Mouse (Mus musculus): Measurements from ENCODE around the gene Ank2.
"Not testable (repeated sequence)": the region's sequence is repeated elsewhere in the genome, so short reads cannot be mapped to it uniquely, and the experiment has no call there.

The Ank2 gene

DNA sequence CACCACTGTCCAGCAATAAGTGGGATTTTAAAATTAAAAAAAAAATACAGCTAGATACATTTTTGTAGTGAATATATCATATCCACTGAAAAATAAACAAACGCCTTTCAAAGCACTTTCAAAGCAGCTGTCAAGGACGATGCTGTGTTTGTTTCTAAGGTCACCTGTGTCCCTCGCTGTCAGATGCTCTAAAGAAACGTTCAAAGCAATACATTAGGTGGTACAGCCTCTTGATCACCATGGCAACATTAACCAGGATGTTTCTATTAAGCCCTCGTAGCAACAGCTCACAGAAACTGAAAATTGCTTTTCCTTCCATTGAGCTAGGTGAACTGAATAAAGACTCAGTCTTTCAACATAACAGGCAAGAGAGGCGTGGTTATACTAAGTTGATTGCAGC, 17.5 kb downstream of the Ank2 start:
- no peak for DNase-seq (ENCODE audit: low spot score)

DNA sequence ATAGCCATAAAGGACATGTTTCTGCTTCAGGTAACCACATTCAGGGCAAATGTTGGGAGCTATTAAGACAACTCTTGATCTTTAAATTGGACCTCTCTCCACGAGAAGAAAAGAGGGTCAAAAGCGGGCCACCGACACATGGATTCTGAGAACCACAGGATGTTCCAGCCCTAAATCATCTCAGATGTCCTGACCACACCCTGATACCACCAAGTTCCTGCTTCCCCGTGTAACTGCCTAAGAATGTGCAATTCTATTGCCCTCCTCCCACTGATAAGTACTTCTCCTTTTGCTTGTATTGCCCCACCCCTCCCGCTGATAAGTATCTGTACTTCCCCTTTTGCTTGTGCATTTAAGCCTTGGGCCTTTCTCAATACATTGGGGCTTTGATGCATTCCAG, 18.8 kb downstream of the Ank2 start:
- DNase-seq (ENCODE audit: low spot score), result not testable (repeated sequence)

- DNase-seq (ENCODE audit: low spot score), result no peak
Measured at GRCm38 (mm10) chr3:127474115-127474514, 25.0 kb downstream of the Ank2 start.

DNA sequence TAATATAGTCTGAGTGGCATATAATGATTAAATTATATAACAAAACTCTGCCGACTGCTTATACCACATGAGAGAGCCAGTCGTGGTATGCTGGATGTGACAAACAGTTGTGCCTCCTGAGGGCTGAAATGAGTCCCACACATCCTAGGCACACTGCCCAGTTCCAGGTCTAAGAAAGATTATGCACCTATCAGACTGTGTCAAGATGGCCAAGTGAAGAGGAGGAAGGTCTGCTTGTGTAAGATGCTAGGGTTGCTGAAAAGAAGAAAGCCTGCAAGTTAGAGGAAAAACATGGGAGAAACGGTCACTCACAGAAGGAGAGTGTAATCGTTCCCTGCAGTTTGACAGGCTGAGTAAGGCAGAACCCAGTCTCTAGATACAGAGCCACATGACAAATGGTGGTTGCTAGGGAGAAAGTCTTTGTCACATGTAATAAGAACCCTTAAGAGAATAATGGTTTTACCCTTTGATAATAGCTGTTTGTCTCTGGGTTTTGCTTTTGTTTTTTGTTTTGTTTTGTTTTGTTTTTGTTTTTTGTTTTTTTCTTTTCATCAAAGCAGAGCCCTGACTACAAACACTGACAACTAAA, 29.9 kb downstream of the Ank2 start:
- no peak for DNase-seq (ENCODE audit: low spot score)

DNA sequence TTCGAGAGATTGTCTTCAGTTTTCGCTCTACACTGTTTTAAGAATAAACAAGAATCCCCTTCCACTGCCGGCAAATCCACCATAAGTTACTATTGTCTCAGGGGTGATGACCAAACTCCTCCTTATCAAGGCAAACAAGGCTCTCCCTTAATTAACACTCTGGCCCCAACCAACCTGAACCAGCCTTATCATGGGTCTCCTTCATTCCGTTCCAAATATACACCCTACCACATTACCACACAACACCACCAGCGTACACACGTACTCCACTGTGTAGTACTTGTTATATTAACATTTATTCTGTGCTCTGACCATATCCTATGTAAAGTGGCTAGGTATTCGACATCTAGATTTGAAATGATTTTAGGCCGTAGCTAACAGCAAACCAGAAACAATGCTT, 30.6 kb downstream of the Ank2 start:
- DNase-seq (ENCODE audit: low spot score), result no peak

GRCm38 (mm10) chr3:127463816-127464480, 35.2 kb downstream of the Ank2 start:
- DNase-seq (ENCODE audit: low spot score), result no peak

DNA sequence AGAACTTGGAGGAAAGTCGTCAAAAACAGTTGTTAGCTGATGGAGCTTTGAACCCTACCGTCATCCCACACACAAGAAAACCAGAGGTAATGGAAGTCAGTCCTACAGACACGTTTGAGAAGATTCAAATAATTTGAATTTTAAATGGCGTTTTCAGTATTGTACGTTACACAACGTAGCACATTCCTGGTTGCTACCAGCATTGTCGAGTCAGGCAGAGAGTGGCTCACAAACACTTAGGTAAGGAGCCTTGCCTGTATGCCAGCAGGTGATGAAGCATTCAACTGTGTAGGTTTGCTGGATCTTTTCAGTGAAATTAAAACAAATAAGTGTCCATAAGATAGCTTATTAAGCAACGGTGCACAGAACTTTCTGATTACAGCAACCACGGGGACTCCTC, 36.0 kb downstream of the Ank2 start:
- DNase-seq (ENCODE audit: low spot score), result no peak

DNA sequence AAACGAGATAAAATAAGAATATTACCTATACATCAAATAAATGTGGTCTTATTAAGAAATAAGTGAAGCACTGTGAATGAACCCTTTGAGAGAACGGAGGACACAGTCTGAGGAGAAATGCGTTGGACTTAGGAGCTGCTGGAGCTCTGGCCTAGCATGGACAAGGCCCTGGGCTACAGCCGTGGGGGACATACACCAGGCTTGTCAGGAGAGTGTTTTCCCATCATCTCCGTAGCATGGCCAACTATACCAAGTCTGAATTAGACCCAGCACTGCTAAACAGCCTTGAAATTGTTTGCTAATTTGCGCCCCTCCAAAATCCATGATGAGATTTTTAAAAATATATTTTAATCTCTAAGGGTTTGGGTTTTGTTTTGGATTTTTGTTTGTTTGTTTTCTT, 36.7 kb downstream of the Ank2 start:
- no peak for DNase-seq (ENCODE audit: low spot score)

DNA sequence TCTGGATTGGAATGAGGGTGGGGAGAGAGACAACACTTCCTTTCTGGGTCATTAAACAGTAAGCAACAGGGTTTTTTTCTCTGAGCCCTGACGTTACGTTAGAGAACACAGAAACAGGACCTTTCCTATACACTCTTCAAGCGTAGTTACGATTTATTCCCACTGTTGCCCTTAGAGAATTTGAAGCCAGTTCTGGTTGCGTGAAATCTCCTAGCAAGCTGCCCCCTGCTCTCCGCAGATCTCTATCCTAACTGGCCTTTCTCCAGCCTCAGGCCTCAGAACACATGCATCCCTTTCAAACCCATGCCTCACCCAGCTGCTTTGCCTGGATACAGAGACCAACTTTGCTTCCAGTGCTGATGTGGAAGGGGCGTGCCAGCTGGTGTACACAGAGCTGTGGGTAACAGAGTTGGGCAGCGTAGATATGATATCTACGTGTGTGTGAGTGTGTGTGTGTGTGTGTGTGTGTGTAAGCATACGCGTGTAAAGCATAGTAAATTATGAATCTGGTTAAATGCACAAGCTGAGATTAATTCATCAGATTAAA, 38.2 kb downstream of the Ank2 start:
- DNase-seq (ENCODE audit: low spot score), result no peak

- DNase-seq (ENCODE audit: low spot score), result no peak
Measured at GRCm38 (mm10) chr3:127459858-127460257, 39.3 kb downstream of the Ank2 start.

DNA sequence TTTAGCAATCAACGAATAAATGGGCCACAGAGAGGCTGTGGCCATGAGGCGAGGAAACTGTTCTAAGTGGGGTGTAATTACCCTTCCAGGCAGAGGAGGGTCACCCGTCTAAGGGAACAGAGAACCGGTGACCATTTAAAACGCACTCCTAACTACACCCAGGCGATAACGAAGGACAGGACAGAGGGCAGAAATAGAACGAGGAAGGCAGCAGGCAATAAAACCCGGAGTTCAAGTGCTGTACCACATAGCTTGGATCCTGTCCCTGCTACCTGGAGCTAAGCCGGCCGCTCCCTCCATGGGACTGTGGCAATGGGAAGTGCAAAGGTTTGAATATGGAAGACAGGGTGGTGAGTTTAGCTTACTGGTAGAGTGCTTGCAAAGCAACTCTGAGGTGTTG, 40.2 kb downstream of the Ank2 start:
- no peak for DNase-seq (ENCODE audit: low spot score)

- DNase-seq (ENCODE audit: low spot score), result no peak
Measured at GRCm38 (mm10) chr3:127458420-127458798, 40.7 kb downstream of the Ank2 start.

DNA sequence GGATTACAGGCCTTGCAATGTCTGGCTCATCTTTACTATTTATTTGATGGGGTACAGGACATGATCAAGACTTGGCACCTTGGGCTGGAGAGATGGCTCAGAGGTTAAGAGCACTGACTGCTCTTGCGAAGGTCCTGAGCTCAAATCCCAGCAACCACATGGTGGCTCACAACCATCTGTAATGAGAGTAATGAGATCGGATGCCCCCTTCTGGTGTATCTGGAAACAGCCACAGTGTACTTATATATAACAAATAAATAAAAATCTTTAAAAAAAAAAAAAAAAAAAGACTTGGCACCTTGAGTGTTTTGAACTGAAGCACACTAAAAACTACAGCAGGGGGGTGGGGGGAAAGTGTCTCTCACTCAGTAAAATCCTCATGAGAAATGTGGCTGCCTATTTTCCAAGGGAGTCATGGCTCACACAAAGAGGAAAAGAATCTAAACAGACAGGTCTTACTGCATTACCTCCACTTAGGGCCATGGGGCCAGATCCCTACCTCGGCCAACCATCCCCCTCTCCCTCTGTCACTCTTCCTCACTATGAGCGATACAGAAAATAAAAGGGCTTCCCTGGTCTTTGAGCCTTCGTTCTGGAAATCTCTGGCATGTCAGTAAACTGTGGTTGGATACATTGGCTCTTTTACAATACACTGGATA, 41.3 kb downstream of the Ank2 start:
- DNase-seq (ENCODE audit: low spot score), result no peak

- no peak for DNase-seq (ENCODE audit: low spot score)
Measured at GRCm38 (mm10) chr3:127453738-127454137, 45.4 kb downstream of the Ank2 start.

DNA sequence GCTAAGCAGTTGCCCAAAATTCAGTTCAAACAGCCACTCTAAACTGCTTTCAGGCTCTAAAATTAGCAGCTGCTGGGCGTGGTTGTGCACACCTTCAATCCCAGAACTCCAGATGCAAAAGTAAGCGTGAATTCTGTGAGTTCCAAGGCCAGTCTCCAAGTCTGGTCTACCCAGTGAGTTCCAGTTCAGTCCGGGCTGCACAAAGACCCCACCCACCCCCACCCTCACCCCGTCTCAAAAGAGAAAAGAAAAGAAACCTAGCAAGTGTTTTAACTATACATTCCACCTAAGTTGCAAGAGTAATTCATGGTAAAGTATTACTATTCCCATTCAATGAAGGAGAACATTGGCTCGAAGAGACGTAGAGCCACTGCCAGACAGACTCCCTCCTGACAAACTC, 45.9 kb downstream of the Ank2 start:
- DNase-seq (ENCODE audit: low spot score), result no peak

GRCm38 (mm10) chr3:127452233-127452632, 46.9 kb downstream of the Ank2 start:
- DNase-seq (ENCODE audit: low spot score), result no peak

DNA sequence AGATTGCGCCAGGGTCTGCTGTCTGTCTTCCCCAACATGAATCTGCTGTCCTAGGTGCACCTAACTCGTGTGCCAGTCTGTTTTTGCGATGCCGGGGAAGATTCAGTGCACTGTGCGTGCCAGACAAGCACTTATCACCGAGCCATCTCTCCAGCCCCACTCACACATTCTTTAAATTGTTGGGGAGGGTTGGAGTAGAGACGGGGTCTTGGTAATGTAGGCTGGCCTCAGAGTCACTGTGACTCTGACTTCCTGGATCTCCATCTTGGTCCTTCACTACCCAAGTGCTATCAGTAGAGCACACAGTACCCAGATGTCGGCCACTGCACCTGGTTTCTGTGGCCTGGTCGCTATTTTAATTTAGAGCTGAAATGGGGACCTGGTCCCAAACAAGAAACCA, 47.4 kb downstream of the Ank2 start:
- DNase-seq (ENCODE audit: low spot score), result no peak

DNA sequence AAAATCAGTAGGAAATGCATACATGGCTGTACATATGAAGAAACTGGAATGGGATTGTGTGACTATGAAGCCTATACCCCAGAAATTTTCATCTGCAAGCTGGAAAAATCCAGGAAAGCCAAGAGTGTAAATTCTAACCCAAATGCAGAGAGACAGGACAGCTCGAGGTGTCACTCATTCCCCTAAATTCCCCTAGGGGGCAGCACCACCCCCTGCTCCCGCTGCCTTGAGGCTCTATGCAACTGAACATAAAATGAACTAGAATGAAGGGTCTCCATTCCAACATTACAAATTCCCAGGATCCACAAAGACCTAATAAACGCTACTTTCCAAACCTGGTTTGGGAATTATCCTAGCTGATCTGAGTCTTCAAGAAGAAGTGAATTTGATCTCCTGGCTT, 48.1 kb downstream of the Ank2 start:
- DNase-seq (ENCODE audit: low spot score), result peak; percentile 10

GRCm38 (mm10) chr3:127446173-127446572, 53.0 kb downstream of the Ank2 start:
- DNase-seq (ENCODE audit: low spot score), result peak; percentile 39

DNA sequence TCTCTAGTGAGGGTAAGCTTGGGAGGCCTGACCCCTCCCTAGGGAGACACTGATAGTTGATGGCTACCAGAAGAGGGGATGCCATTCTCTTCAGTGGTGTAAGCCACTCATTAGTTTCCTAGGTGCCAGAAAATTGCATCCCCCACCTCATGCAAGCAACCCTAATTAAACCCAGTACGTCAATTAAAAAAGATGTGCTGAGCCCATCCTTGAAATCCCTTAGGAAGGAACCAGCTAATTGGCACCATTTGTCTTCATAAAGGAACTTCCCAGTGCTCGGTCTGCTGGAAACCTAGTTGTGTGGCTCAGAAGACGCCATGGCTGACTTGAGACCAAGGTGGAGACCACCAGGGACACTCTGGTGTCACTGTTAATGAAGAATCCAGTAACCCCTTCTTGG, 65.9 kb downstream of the Ank2 start:
- DNase-seq (ENCODE audit: low spot score), result no peak

GRCm38 (mm10) chr3:127429866-127430265, 69.3 kb downstream of the Ank2 start:
- DNase-seq (ENCODE audit: low spot score), result no peak

DNA sequence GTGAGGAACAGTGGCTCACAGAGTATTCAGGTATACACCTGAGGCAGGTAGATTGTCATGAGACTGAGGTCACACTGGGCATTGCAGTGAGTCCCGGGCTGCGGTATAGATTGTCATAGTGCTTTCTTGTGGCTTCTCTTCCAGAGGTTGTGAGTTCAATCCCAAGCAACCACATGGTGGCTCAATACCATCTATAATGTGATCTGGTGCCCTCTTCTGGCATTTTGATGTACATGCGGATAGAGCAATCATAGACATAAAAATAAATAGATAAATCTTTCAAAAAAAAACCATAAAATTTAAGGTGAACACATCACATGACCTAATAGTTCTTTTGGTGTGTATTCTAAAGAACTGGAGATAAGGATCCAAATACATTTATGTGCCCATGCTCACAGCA, 70.6 kb downstream of the Ank2 start:
- DNase-seq (ENCODE audit: low spot score), result no peak

- DNase-seq (ENCODE audit: low spot score), result no peak
Measured at GRCm38 (mm10) chr3:127416950-127417349, 82.2 kb downstream of the Ank2 start.
